Mouse (Mus musculus): ENCODE data around the gene Gm20388.

GRCm38 (mm10) chr8:121950749-121951655 lies 2040.4 kb downstream of the Gm20388 start:
- TF ChIP-seq CTCF (IDR thresholded peaks at IDR 0.05; ENCODE audit: low read depth) (peak; percentile 51), EP300 (optimal IDR thresholded peaks at IDR 0.05) (no peak)
